Mouse (Mus musculus) kidney, adult 2 months (tissue): Measurements from ENCODE around the gene Map1lc3b. TPM values are rescaled to one million over a fixed set of nuclear protein-coding genes. Genes with fewer than 3 reads are reported as not detected.
A peak's percentile ranks its signal among the peaks of the same experiment; 100 is the strongest.

Experiments used
- DNase-seq: peaks from one replicate; pipeline ENCODE4 v3.0.0; 2021
- H3K27ac ChIP-seq: fragments of 200-500 bp; 2 replicates; pipeline ENCODE4 v1.5.1; 2012; ENCODE audit warnings: low read depth, low read length, control low read depth, inconsistent platforms; ENCODE audit not compliant: insufficient read depth
- H3K27me3 ChIP-seq: fragments of 200-500 bp; replicated peaks from 2 replicates; pipeline ENCODE4 v1.6.1; 2012; ENCODE audit warnings: mild to moderate bottlenecking, moderate library complexity, low read length, inconsistent platforms; ENCODE audit not compliant: control insufficient read depth, insufficient read depth
- H3K36me3 ChIP-seq: fragments of 200-500 bp; 2 replicates; pipeline ENCODE4 v1.6.1; 2012; ENCODE audit warnings: mild to moderate bottlenecking, moderate library complexity, low read length, inconsistent platforms; ENCODE audit not compliant: control insufficient read depth, insufficient read depth
- H3K4me1 ChIP-seq: fragments of 200-500 bp; 2 replicates; pipeline ENCODE4 v1.6.1; 2011; ENCODE audit warnings: low read length; ENCODE audit not compliant: control insufficient read depth, insufficient read depth
- H3K4me3 ChIP-seq: fragments of 200-500 bp; 2 replicates; pipeline ENCODE4 v1.5.1; 2011; ENCODE audit warnings: mild to moderate bottlenecking, low read depth, low read length, control low read depth; ENCODE audit not compliant: insufficient read depth
- CTCF ChIP-seq: fragments of 200-500 bp; conservative IDR thresholded peaks from 2 replicates; pipeline ENCODE4 v1.5.1; 2011; ENCODE audit warnings: low read depth, mild to moderate bottlenecking, control low read depth, low read length, moderate library complexity, mixed read lengths; ENCODE audit not compliant: insufficient read depth, insufficient read length
- POLR2A ChIP-seq: fragments of 200-500 bp; IDR thresholded peaks from one replicate; pipeline ENCODE4 v1.6.1; 2011; ENCODE audit warnings: low read depth, low read length, control low read depth
- WGBS: fragments of 180-500 bp; shearing (Covaris S2); methylation state at CpG from one replicate; pipeline ENCODE4 v1.1.7; 2018; 5-methylcytosine and 5-hydroxymethylcytosine counted together
- polyA plus RNA-seq: library from polyadenylated mRNA; depleted of rRNA; stranded (reverse); fragments of >200 nt; gene quantifications from 2 replicates; pipeline ENCODE4 v1.2.3, GENCODE M21; 2012

The Map1lc3b gene
- polyA plus RNA-seq, 1 experiment: 155 TPM

DNA sequence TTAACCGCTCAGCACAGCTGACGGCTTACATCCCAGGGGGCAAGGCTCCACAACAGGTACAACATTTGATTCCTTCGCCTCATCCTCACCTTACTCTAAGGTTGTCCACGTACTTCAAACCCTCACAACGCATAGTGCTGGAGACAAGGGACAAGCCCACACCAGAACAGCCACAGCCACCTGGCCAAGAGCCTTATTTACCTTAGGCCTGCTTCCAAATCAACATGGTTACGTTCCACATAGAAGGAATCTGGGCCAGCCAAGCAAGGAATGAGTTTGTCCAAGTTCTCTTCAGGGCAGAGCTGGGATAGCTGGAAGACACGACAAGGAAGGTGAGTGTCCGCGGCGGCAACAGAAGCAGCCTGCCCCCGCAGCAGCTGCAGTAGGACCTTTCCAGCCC, 19.8 kb downstream of the Map1lc3b start:
- no peak for TF ChIP-seq POLR2A
- TF ChIP-seq CTCF: no peak
- H3K4me1 ChIP-seq: no peaks in the 10 kb centered on the region
- no peak for DNase-seq
- H3K27ac ChIP-seq: no peak overlapping the region
- peaks cover 2% of the 10 kb centered on the region; the same call in 1 of the 2 replicates for H3K36me3 ChIP-seq
- no peak overlapping the region for H3K4me3 ChIP-seq
- WGBS: 86% methylated on average over 11 of the region's 11 CpGs
- no peaks in the 10 kb centered on the region for H3K27me3 ChIP-seq

DNA sequence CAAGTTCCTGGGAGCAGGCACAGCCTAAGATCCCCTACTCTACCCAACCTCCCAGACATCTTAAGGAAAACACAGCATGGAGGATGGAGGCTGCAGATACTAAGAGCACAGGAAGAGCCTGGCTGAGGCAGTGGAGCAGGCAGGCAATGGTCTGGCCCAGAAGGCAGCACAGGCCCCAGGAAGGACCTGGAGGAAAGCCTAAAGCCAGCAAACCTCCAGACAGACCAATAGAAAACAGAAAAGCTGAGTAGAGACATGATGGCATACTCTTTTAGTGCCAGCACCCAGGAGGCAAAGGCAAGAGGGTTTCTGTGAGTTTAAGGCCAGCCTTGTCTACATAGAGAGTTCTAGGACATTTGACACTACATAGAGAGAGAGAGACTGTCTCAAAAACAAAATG, 23.3 kb downstream of the Map1lc3b start:
- TF ChIP-seq CTCF (no peak), POLR2A (no peak)
- Histone ChIP-seq H3K27me3 (no peaks in the 10 kb centered on the region), H3K4me1 (peaks cover 4% of the 10 kb centered on the region; the same call in 1 of the 2 replicates), H3K27ac (no peak overlapping the region), H3K36me3 (no peaks in the 10 kb centered on the region), H3K4me3 (no peak overlapping the region)
- no peak for DNase-seq

DNA sequence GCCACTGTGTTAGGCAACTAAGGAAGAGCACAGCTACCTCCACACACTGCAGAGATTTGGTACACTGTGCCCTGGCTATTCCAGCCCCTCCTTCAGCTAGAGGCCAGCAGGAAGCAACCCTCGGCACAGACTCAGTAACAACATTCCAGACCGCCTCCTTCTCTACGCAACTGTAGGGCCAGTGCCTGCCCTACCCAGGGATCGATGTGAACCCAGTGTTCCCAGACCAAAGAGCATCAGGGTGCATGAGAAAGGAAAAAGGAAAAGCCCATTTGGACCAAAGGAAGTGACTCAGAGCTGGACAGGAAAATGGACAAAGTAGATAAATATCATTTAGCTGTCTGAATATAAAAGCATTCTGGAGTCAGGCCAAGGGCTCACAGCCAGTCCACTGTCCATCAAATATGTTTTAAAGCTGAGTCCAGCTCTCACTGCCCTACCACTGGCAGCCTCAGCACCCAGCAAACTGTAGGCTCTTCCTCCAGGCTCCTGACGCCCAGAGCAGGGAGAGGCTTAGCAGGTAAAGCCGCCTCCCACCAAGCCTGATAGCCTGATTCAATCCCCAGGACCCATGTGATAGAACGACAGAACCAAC, 29.3 kb downstream of the Map1lc3b start:
- no peaks in the 10 kb centered on the region for H3K36me3 ChIP-seq
- peak; percentile 95 for DNase-seq
- H3K27ac ChIP-seq: peak overlapping the region; percentile 83
- no peak overlapping the region for H3K4me3 ChIP-seq
- no peak for TF ChIP-seq CTCF
- no peak for TF ChIP-seq POLR2A
- peaks cover 26% of the 10 kb centered on the region for H3K4me1 ChIP-seq
- H3K27me3 ChIP-seq: no peaks in the 10 kb centered on the region
- WGBS: 24% methylated on average over 7 of the region's 7 CpGs

DNA sequence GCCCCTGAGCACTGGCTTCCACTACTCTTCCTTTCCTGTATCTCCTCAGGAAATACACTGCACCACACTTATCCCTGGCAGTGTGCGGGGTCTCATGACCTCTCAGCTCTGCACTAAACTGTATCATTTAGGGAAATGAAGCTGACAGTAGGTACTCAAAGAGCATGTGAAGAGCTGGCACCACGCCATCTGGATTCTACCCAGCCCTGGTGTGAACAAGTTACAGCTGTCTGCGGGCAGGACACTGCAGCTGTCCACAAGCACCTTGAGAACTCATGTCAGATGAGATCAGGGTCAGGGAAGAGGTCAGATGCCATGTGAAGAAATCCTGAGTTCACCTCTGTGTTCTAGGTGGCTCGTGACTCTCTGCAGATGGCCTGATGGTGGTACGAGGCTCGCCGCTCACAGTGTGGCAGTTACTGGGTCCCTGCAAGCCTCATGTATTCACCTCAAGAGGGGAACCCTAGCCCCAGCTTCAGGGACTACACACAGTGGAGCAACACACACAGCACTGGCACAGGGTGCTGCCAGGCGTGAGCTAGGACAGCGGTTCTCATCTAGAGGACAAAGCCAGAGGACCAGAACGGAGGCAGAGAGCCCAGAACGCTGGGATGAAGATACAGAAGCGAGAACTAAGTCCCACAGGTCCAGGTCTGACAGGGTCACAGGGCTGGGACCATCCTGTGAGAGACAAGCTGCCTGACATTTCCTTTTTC, 30.8 kb downstream of the Map1lc3b start:
- 51% methylated on average over 12 of the region's 12 CpGs for WGBS
- H3K4me3 ChIP-seq: no peak overlapping the region
- no peak for TF ChIP-seq CTCF
- no peak for TF ChIP-seq POLR2A
- peak; percentile 88 for DNase-seq
- H3K36me3 ChIP-seq: no peaks in the 10 kb centered on the region
- peak overlapping the region; percentile 15 for H3K27ac ChIP-seq
- H3K27me3 ChIP-seq: no peaks in the 10 kb centered on the region
- H3K4me1 ChIP-seq: peaks cover 26% of the 10 kb centered on the region

DNA sequence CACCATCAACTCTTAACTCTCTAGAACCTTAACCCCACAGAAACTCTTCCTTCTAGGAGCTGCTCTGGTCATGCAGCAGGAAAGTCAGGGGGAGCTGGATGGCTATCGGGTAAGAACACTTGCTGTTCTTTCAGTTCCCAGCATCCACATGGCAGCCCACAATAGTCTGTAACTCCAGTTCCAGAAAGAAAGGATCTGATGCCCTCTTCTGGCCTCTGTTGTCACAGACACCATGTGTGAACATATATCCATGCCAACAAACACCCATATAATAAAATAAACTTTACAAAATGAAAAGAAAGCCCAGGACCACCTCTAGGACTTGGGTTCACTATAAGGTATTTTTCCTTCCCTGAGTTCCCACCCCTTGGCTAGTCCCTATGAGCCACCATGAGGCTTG, 31.7 kb downstream of the Map1lc3b start:
- H3K4me3 ChIP-seq: no peak overlapping the region
- no peaks in the 10 kb centered on the region for H3K36me3 ChIP-seq
- no peak overlapping the region for H3K27ac ChIP-seq
- peaks cover 26% of the 10 kb centered on the region for H3K4me1 ChIP-seq
- TF ChIP-seq CTCF (0 out of 2 replicates have a peak, but pooled peaks have one; percentile 15), POLR2A (no peak)
- no peaks in the 10 kb centered on the region for H3K27me3 ChIP-seq
- peak; percentile 45 for DNase-seq
- WGBS: 41% methylated on average over 1 of the region's 1 CpGs

GRCm38 (mm10) chr8:121623043-121623442, 32.9 kb downstream of the Map1lc3b start:
- DNase-seq: no peak
- H3K27me3 ChIP-seq: no peaks in the 10 kb centered on the region
- 71% methylated on average over 8 of the region's 8 CpGs for WGBS
- TF ChIP-seq POLR2A: no peak
- TF ChIP-seq CTCF: no peak
- H3K4me3 ChIP-seq: no peak overlapping the region
- H3K27ac ChIP-seq: no peak overlapping the region
- no peaks in the 10 kb centered on the region for H3K36me3 ChIP-seq
- peaks cover 26% of the 10 kb centered on the region for H3K4me1 ChIP-seq

GRCm38 (mm10) chr8:121628681-121629080, 38.5 kb downstream of the Map1lc3b start:
- TF ChIP-seq CTCF: no peak
- no peak for TF ChIP-seq POLR2A
- Histone ChIP-seq H3K27me3 (no peaks in the 10 kb centered on the region), H3K4me1 (peaks cover 19% of the 10 kb centered on the region), H3K36me3 (no peaks in the 10 kb centered on the region), H3K27ac (no peak overlapping the region), H3K4me3 (no peak overlapping the region)
- 71% methylated on average over 4 of the region's 4 CpGs for WGBS
- no peak for DNase-seq
